Mouse (Mus musculus) thymus, postnatal 14 days (tissue): ENCODE results near the gene Dab2ip.

ENCODE experiments used
- DNase-seq: peaks from one replicate; pipeline ENCODE4 v3.0.0; 2021

Dab2ip gene

GRCm38 (mm10) chr2:35624380-35625006, 66.4 kb downstream of the Dab2ip start:
- no peak for DNase-seq

DNA sequence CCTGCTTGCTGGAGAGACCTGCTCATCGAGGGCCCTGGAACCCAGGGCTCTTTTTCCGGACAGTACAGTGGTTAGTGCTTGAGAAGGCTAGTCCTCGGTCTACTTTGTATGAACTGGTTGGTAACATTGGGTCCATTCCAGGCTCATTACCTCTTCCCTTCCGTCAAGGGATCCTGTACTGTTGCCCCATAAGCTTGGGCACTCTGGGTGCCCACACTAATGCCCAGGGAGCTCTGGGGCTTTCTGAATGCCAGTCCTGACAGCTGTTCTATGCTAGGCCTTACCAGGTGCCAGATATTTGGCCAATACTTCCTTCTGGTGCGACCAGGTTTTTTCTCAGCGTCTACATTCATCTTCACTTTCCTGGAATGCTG, 66.9 kb downstream of the Dab2ip start:
- no peak for DNase-seq

- no peak for DNase-seq
These were observed 67.5 kb downstream of the Dab2ip start for GRCm38 (mm10) chr2:35625526-35625925.

DNA sequence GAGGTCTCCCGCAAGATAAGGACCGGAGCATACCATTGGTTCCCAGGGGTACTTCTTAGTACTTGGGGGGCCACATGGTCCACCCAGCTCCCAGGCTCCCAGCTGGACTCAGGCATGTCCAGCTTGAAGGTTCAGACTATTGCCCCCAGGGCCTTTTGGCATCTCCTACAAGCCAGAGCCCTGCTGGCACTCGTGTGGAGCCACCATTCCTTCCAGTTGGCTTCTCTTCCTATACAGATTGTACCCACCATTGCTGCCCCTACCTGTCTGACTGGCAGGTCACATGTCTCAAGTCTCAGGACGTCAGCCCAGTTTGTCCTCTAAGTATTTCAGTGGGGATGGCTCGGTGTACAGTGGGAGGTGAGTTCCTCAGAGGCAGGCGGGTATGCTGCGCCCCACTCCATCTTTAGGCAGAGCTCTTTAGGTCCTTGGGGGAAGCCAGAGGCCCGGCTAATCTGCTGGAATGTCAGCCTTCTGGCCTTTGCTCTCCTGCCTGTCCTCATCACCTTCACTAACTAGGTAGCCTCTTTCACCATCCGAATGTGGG, 68.2 kb downstream of the Dab2ip start:
- DNase-seq: no peak

DNA sequence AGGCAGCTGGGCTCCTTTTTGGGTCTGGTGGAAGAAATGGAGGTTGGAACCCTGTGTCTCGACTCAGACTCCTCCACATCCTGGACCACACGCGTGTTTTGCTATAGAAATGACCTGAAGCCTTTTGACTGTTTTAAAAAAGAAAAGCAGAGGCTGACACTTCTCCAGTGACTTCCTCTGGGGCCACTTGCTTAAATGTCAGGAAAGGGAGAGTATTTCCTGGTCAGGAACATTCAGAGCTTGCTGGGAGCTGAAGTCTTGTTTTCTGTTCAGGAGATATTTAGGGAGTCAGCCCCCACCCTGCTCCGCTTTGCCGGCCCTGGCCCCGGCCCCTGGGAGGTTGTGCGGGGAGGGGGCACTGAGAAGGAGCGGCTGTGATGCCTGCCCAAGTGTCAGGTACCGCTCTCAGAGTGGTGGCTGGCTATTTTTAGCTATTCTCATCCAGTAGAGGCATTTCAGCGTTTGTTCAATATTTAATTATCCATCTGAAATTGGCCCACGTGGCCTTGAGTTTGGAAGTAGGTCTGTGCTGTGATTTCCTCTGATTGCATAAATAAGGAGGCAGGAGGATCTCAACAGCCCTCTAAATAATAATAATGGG, 69.3 kb downstream of the Dab2ip start:
- no peak for DNase-seq

DNA sequence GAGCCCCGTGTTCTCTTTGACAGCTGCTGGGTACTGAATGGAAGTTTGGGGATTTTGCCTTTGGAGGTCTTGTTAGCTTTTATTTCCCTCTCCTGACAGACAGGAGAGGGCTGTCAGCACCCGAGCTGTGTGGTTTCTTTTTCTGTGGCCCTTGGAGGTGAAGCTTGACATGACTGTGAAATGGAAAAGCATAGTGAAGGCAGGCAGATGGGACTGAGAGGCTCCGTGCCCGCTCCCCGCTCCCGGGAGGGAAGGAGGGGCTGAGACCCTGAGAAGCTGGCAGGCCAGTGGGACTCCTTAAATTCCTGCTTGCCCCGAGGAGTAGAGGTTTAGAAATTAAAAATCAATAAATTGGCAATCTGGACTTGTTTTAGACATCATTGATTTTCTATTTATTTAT, 70.0 kb downstream of the Dab2ip start:
- DNase-seq: no peak

DNA sequence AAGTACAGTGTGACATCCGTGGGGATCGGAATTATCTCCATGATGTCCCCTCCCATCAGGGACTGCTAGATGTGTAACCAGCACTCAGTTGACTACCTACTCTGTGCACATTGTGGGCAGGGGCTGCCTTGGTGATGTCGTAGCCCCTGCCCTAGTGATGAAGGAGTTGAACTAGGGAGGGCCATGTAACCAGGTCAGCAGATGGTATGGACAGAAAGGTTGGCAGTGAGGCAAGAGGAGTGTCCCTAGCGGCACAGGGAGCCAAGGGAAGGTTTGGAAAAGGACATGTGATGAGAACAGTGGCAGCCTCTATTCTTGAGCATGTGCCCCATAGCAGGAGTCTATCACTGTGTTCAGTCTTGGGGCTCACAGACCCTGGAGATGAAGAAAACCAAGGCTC, 70.6 kb downstream of the Dab2ip start:
- DNase-seq: no peak

GRCm38 (mm10) chr2:35629126-35629525, 71.1 kb downstream of the Dab2ip start:
- DNase-seq: no peak

GRCm38 (mm10) chr2:35633392-35633791, 75.3 kb downstream of the Dab2ip start:
- DNase-seq: no peak

DNA sequence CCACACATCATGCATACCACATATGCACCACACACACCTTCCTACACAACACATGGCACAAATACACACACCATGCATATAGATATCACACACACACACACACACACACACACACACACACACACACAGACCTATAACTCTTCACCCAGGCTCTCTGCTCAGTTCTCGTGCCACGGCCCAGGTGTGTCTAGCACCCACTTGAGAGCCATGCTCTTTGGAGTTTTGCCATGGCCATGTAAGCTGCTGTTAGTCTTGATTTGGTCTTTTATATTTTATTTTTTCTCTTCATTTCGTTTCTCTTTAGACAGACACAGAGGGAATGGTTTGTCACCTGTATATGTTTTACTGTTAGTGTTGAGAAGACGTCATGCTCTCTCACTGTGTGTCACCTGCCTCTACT, 76.9 kb downstream of the Dab2ip start:
- DNase-seq: no peak

GRCm38 (mm10) chr2:35635541-35635940, 77.5 kb downstream of the Dab2ip start:
- no peak for DNase-seq

GRCm38 (mm10) chr2:35637880-35638535, 79.9 kb downstream of the Dab2ip start:
- DNase-seq: no peak

DNA sequence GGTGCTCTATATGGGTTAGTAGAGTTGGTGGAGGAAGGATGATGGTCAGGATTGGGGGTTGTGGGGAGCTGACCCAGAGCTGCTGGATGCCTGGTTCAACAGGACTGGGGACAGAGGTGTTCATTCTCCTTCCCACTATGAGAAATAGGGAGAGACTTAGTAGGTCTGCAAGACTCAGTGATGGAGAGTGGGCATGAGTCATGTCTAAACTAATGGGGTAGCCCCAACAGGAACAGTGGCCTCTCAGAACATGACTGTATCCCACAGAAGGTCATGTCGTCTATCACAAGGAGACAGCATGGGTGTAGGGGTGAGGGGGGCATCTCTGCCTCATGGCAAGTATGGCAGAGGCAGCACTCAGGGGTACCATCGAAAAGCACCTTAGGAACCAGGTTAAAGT, 81.7 kb downstream of the Dab2ip start:
- DNase-seq: no peak

GRCm38 (mm10) chr2:35640576-35640975, 82.5 kb downstream of the Dab2ip start:
- DNase-seq: no peak

DNA sequence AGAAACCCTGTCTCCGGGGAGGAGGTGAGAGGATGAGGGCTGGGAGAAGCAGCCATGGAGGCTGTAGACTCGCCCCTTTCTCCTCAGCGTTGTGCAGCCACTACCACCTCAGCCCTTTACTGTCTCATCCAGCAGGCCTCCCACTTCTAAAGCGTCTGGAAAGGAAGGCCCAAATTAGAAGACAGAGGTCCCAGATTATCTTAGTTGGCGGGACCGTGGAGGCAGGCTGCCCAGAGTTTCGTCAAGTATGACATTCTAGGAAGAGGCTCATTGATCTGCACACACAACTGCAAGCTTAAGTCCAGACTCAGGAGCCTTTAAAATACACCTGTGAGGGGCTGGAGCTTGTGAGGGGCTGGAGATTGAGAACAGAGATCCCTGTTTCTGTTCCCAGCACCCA, 84.2 kb downstream of the Dab2ip start:
- DNase-seq: no peak

GRCm38 (mm10) chr2:35646553-35646952, 88.5 kb downstream of the Dab2ip start:
- no peak for DNase-seq

- peak; percentile 83 for DNase-seq
These were observed 91.6 kb downstream of the Dab2ip start for GRCm38 (mm10) chr2:35649708-35650107.

- peak; percentile 52 for DNase-seq
These were observed 93.2 kb downstream of the Dab2ip start for GRCm38 (mm10) chr2:35651297-35651731.

DNA sequence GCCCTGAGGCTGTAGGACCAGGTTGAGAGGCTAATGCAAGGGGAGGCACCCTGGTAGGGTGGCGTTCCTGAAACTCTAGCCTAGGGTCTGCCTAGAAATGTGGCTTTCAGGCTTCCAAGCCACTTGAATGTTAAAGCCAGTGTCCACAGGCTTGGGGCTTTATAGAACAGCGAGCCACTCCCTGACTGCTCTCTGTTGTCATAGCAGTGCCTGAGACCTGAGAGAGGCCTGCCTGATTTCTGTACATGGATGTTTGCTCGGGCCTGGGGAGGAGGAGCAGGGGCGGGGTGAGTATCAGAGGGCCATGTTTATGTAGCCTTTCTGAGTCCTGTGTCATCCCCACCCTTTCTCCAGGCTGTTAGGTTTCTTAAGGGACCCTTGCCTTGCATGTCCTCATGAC, 94.9 kb downstream of the Dab2ip start:
- no peak for DNase-seq

- DNase-seq: no peak
These were observed 96.7 kb downstream of the Dab2ip start for GRCm38 (mm10) chr2:35654795-35655194.

GRCm38 (mm10) chr2:35655996-35656395, 97.9 kb downstream of the Dab2ip start:
- DNase-seq: no peak

DNA sequence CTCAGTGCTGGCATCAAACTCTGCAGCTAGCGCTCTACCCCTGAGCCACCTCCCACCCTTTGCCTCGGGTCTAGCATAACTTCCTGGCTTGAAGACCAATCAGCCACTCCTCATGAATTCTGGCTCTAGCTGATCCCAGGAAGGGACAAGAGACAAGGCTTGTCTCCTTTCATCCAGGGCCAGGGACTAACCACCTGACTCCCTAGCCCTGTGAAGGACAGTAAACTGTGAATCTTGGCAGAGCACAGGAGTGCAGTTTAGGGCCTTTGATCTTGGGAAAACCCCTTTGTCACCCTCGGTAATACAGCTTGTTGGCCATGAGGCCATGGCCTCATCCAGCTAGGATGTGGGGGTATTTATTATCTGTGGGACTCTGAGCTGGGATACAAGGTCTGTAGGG, 100.2 kb downstream of the Dab2ip start:
- no peak for DNase-seq

- no peak for DNase-seq
These were observed 101.6 kb downstream of the Dab2ip start for GRCm38 (mm10) chr2:35659578-35660194.

GRCm38 (mm10) chr2:35660953-35661374, 102.9 kb downstream of the Dab2ip start:
- DNase-seq: peak; percentile 80
